Mouse (Mus musculus): ENCODE data around the gene Nfib.

GRCm38 (mm10) chr4:82290623-82291022, 414.9 kb downstream of the Nfib start:
- no peak for TF ChIP-seq CTCF (IDR thresholded peaks at IDR 0.05)
- TF ChIP-seq EP300 (IDR thresholded peaks at IDR 0.05): no peak

Measured in lung, postnatal 0 days (tissue).